Mouse (Mus musculus): ENCODE measurements around the gene Cadm1.

Cadm1 gene

GRCm38 (mm10) chr9:47730247-47730646, 200.3 kb downstream of the Cadm1 start:
- DNase-seq (ENCODE audit: extremely low read depth, low read depth, low spot score): no peak

DNA sequence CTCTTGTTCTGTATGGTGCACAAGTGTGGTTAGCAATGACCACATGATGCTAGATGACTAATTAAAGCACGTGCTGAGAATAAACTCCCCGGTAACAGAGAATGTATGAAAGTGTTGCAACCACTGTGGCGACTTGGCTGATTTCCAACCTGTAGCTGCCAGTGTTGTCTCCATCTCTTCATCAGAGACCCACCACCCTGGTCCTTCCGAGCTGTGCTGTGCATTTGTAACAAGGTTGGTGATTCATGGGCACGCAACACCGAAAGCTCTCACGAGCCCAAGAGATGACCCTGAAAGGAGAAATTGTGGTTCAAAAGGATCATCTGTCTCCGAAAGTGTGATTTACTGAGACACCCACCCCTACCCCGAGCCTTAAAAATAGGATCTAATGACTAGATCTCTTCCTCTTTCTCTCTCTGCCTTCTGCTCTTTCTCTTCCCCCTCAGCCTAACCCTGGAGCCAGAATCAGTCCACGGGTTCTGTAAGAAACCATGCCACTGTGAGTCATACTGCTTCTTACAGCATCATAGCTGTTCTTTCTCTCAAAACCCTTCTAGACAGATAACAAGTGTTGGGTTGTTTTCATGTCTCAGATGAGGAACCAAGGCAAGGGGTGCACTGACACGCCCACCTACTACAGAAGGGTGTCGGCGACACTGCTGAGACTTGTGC, 203.9 kb downstream of the Cadm1 start:
- DNase-seq (ENCODE audit: extremely low read depth, low read depth, low spot score): no peak

- no peak for DNase-seq (ENCODE audit: extremely low read depth, low read depth, low spot score)
Observed at GRCm38 (mm10) chr9:47734905-47735304, 204.9 kb downstream of the Cadm1 start.

GRCm38 (mm10) chr9:47738799-47739198, 208.8 kb downstream of the Cadm1 start:
- DNase-seq (ENCODE audit: extremely low read depth, low read depth, low spot score): no peak

- no peak for DNase-seq (ENCODE audit: extremely low read depth, low read depth, low spot score)
Observed at GRCm38 (mm10) chr9:47739276-47739675, 209.3 kb downstream of the Cadm1 start.

DNA sequence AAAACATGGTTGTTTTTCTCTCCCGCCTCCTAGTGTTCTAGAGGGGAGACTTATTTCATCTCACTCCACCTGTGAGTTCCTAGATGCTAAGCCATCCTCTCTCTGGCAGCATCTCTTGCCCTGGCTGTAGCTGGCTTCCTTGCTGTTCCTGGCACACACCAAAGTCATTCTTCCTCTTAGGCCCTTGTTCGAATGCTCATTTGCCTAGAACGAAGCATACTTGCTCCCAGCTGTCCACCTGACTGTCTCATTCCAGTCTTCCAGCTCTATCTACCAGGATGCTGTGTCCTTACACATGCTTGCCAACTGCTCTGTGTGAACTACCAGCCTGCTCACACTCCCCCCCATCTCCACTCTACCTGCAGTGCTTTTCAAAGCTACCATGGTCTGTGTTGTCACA, 211.8 kb downstream of the Cadm1 start:
- DNase-seq (ENCODE audit: extremely low read depth, low read depth, low spot score): no peak

GRCm38 (mm10) chr9:47744916-47745315, 214.9 kb downstream of the Cadm1 start:
- no peak for DNase-seq (ENCODE audit: extremely low read depth, low read depth, low spot score)

- no peak for DNase-seq (ENCODE audit: extremely low read depth, low read depth, low spot score)
Observed at GRCm38 (mm10) chr9:47745716-47746115, 215.7 kb downstream of the Cadm1 start.

- DNase-seq (ENCODE audit: extremely low read depth, low read depth, low spot score): no peak
Observed at GRCm38 (mm10) chr9:47749160-47749559, 219.2 kb downstream of the Cadm1 start.

- DNase-seq (ENCODE audit: extremely low read depth, low read depth, low spot score): no peak
Observed at GRCm38 (mm10) chr9:47752516-47752915, 222.5 kb downstream of the Cadm1 start.

GRCm38 (mm10) chr9:47753127-47753526, 223.2 kb downstream of the Cadm1 start:
- no peak for DNase-seq (ENCODE audit: extremely low read depth, low read depth, low spot score)

DNA sequence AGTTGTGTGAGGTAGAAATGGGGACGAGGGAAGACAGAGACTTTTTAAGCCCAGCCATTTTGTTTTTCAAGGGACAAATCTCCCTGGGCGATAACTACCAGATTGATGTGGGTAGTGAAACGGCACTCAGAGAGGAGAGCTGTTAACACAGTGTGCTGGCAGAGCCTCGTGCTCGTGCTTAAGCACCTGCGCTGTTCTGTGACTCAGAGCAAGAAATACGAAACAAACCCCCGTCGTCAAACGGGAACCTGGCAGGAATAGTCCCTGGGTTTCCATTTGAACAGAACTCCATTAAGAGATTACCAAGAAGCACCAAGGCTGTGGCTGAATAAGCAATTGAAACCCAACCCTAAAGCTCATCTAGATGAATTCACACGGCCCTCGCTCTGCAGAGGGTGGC, 225.1 kb downstream of the Cadm1 start:
- no peak for DNase-seq (ENCODE audit: extremely low read depth, low read depth, low spot score)

DNA sequence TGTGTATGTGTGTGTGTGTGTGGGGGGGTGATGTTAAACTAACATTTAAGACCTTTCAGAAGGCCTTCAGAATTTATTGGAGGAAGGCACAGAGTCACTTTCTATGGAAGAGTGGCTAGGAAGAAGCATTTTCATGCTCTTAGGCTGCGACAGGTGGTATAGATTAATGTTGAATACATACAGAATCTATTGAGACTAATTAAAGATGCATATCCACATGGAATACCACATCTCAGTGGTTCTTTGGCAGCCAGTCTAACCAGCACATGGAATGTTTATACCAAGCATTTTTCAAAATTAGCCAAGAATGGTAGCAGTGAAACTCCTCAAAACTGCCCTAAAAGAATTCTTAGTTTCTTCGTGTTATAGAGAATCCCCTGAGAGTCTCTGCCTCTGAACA, 227.8 kb downstream of the Cadm1 start:
- no peak for DNase-seq (ENCODE audit: extremely low read depth, low read depth, low spot score)

DNA sequence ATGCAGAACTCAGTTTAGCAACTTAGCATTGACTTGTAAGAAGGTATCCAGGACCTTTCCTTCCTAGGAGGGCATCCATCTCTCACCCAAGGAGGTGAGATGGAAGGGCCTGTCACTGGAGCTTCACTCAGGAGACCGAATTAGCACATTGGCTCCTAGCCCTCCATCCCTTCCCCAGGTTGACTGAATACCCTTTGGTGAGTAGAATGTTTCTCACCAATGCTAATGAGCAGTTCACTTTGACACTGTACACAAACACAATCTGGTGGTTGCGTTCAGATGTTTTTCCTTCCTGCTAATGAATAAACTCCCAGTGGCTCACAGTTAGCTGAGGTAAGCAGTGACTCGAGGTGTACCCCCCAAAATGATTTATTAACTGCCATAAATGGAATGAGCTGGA, 228.3 kb downstream of the Cadm1 start:
- no peak for DNase-seq (ENCODE audit: extremely low read depth, low read depth, low spot score)

GRCm38 (mm10) chr9:47759807-47760206, 229.8 kb downstream of the Cadm1 start:
- no peak for DNase-seq (ENCODE audit: extremely low read depth, low read depth, low spot score)

DNA sequence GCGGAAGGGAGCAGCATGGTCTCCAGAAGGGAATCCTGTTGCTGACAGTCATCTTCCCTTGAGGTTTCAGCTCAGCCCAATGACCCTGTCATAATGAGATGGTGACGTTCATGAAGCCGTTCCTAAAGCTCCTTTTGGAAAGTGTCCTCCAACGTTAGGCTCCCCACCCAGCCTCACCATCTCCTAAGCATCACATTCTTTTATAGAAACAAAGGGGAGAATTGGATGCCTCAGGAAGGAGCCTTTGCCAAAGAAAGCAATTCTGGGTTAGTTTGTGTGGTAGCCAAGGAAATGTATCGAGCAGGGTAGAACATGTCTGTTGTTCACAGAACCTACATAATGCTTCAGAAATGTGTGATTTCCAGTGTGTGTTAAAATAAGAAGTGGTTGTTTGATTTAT, 231.6 kb downstream of the Cadm1 start:
- no peak for DNase-seq (ENCODE audit: extremely low read depth, low read depth, low spot score)

DNA sequence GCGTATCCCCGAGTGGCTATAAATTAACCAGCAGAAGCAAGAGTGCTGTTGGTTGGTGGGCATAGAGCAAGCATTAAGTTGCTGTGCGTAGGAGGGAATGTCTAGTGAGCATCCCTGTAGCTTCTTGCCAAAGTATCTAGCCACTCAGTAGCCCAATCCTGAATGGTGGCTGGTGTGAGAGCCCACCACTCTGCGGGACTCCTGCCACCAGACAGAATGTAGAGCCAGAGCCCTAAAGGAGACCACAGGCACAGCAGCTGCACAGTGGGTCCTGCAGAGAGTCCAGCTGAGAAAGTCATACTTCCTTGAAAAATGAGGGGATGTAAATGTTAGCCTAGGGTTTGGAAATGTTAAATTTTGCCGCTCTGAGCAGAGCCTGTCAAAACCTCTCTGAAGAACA, 232.9 kb downstream of the Cadm1 start:
- no peak for DNase-seq (ENCODE audit: extremely low read depth, low read depth, low spot score)

- DNase-seq (ENCODE audit: extremely low read depth, low read depth, low spot score): no peak
Observed at GRCm38 (mm10) chr9:47764920-47765319, 234.9 kb downstream of the Cadm1 start.

DNA sequence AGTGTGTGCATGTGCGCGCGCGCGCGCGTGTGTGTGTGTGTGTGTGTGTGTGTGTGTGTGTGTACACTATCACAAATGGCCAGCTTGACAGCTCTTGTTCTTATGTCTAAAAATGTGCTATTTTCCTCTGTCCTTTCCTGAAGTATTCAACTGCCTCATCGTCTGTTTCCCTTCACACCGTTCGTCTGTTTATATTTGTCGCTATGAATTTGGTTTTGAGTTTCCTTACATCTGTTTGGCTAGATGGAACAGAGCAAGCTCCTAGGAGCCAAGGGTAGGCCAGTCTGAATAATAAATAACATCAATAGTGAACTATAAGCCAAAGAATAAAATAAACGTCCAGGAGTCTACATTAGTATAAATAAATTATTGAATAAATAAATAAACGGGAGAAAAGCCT, 235.3 kb downstream of the Cadm1 start:
- DNase-seq (ENCODE audit: extremely low read depth, low read depth, low spot score): no peak

- DNase-seq (ENCODE audit: extremely low read depth, low read depth, low spot score): no peak
Observed at GRCm38 (mm10) chr9:47766342-47766741, 236.4 kb downstream of the Cadm1 start.

- DNase-seq (ENCODE audit: extremely low read depth, low read depth, low spot score): no peak
Observed at GRCm38 (mm10) chr9:47770836-47771235, 240.9 kb downstream of the Cadm1 start.

- no peak for DNase-seq (ENCODE audit: extremely low read depth, low read depth, low spot score)
Observed at GRCm38 (mm10) chr9:47771953-47772352, 242.0 kb downstream of the Cadm1 start.

DNA sequence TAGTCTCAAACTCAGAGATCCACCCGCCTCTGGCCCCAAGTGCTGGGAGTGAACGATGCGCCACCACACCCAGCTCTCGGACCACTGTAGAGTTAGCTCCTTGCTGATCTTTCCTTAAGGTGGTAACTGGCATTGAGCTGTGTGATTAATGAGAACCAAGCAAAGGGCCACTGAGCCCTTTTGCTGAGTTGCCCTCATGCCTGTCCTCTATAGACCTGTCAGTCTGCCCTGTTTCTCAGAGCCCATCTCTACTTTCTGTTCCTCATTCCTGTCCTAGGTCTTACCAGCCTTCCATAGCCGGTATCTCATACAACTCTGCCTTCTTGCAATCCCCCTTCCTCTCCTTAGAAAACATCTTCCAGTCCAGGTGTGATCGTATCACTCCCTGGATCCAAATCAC, 242.8 kb downstream of the Cadm1 start:
- DNase-seq (ENCODE audit: extremely low read depth, low read depth, low spot score): no peak

All from fat pad, adult 2 months (tissue).